Mouse (Mus musculus): ENCODE measurements around the gene Flot1.
"Not testable (repeated sequence)": the region's sequence is repeated elsewhere in the genome, so short reads cannot be mapped to it uniquely, and the experiment has no call there.

Gene Flot1

GRCm38 (mm10) chr17:35836178-35836965, 13.3 kb downstream of the Flot1 start:
- DNase-seq (ENCODE audit: low spot score): no peak

- DNase-seq (ENCODE audit: low spot score): no peak
These were observed 14.0 kb downstream of the Flot1 start for GRCm38 (mm10) chr17:35836991-35837422.

GRCm38 (mm10) chr17:35837487-35837886, 14.5 kb downstream of the Flot1 start:
- DNase-seq (ENCODE audit: low spot score): no peak

- DNase-seq (ENCODE audit: low spot score): peak; percentile 84
These were observed 15.1 kb downstream of the Flot1 start, which contains the start of gene Tubb5 for GRCm38 (mm10) chr17:35838122-35838544. Tubb5 (minus strand) TSS chr17:35838306.

GRCm38 (mm10) chr17:35838570-35838969, 15.5 kb downstream of the Flot1 start:
- no peak for DNase-seq (ENCODE audit: low spot score)

GRCm38 (mm10) chr17:35839002-35839401, 16.0 kb downstream of the Flot1 start:
- not testable (repeated sequence) for DNase-seq (ENCODE audit: low spot score)

GRCm38 (mm10) chr17:35840561-35840960, 17.5 kb downstream of the Flot1 start:
- no peak for DNase-seq (ENCODE audit: low spot score)

- DNase-seq (ENCODE audit: low spot score): peak; percentile 93
These were observed 18.3 kb downstream of the Flot1 start, which contains the start of gene Mdc1 for GRCm38 (mm10) chr17:35841076-35841950. Mdc1 (plus strand) TSS chr17:35841515.

GRCm38 (mm10) chr17:35842006-35842405, 19.0 kb downstream of the Flot1 start:
- DNase-seq (ENCODE audit: low spot score): no peak

- no peak for DNase-seq (ENCODE audit: low spot score)
These were observed 20.5 kb downstream of the Flot1 start for GRCm38 (mm10) chr17:35843514-35843913.

- no peak for DNase-seq (ENCODE audit: low spot score)
These were observed 25.1 kb downstream of the Flot1 start for GRCm38 (mm10) chr17:35848112-35848511.

GRCm38 (mm10) chr17:35850974-35851373, 27.9 kb downstream of the Flot1 start:
- DNase-seq (ENCODE audit: low spot score): no peak

GRCm38 (mm10) chr17:35859371-35859770, 36.3 kb downstream of the Flot1 start:
- DNase-seq (ENCODE audit: low spot score): no peak

GRCm38 (mm10) chr17:35859835-35860234, 36.8 kb downstream of the Flot1 start:
- no peak for DNase-seq (ENCODE audit: low spot score)

GRCm38 (mm10) chr17:35860831-35861197, 37.8 kb downstream of the Flot1 start:
- no peak for DNase-seq (ENCODE audit: low spot score)

GRCm38 (mm10) chr17:35861198-35861857, 38.3 kb downstream of the Flot1 start, which contains the start of gene Nrm:
Nrm (plus strand) TSS chr17:35861318.
- peak; percentile 57 for DNase-seq (ENCODE audit: low spot score)

GRCm38 (mm10) chr17:35864832-35865353, 41.9 kb downstream of the Flot1 start:
- DNase-seq (ENCODE audit: low spot score): no peak

GRCm38 (mm10) chr17:35865481-35866280, 42.7 kb downstream of the Flot1 start, which contains the start of gene Ppp1r18:
Ppp1r18 (plus strand) TSS chr17:35865593.
- peak; percentile 58 for DNase-seq (ENCODE audit: low spot score)

- DNase-seq (ENCODE audit: low spot score): no peak
These were observed 43.3 kb downstream of the Flot1 start for GRCm38 (mm10) chr17:35866281-35866831.
